Mouse (Mus musculus): ENCODE results near the gene Pfpl.

Gene Pfpl

GRCm38 (mm10) chr19:12427605-12428004 is at the start of gene Pfpl:
Pfpl (plus strand) TSS chr19:12427905.
- no peak for DNase-seq (ENCODE audit: low spot score)

GRCm38 (mm10) chr19:12386979-12387378 is 40.7 kb upstream of the Pfpl start, which contains the start of gene Olfr1440:
Olfr1440 (plus strand) TSS chr19:12387279.
- DNase-seq (ENCODE audit: low spot score) = no peak

GRCm38 (mm10) chr19:12413737-12414136 is 14.0 kb upstream of the Pfpl start:
- DNase-seq (ENCODE audit: low spot score) = no peak

GRCm38 (mm10) chr19:12417361-12417760 is 10.3 kb upstream of the Pfpl start, which contains the start of gene Olfr1441:
Olfr1441 (plus strand) TSS chr19:12417433.
- no peak for DNase-seq (ENCODE audit: low spot score)

GRCm38 (mm10) chr19:12418312-12418711 is 9.4 kb upstream of the Pfpl start:
- DNase-seq (ENCODE audit: low spot score) = no peak

GRCm38 (mm10) chr19:12420555-12420954 is 7.2 kb upstream of the Pfpl start:
- DNase-seq (ENCODE audit: low spot score) = no peak

- DNase-seq (ENCODE audit: low spot score) = no peak
Observed at GRCm38 (mm10) chr19:12421680-12422079, 6.0 kb upstream of the Pfpl start.

GRCm38 (mm10) chr19:12427101-12427500 is 604 bp upstream of the Pfpl start:
- no peak for DNase-seq (ENCODE audit: low spot score)

GRCm38 (mm10) chr19:12433033-12433432 is 5.3 kb downstream of the Pfpl start:
- DNase-seq (ENCODE audit: low spot score) = peak; percentile 65

- peak; percentile 28 for DNase-seq (ENCODE audit: low spot score)
Observed at GRCm38 (mm10) chr19:12435011-12435416, 7.3 kb downstream of the Pfpl start.

GRCm38 (mm10) chr19:12435750-12436524 is 8.2 kb downstream of the Pfpl start:
- no peak for DNase-seq (ENCODE audit: low spot score)

GRCm38 (mm10) chr19:12439581-12439980 is 11.9 kb downstream of the Pfpl start:
- DNase-seq (ENCODE audit: low spot score) = no peak

- DNase-seq (ENCODE audit: low spot score) = peak; percentile 43
Observed at GRCm38 (mm10) chr19:12440103-12440725, 12.5 kb downstream of the Pfpl start.

- no peak for DNase-seq (ENCODE audit: low spot score)
Observed at GRCm38 (mm10) chr19:12442560-12442959, 14.9 kb downstream of the Pfpl start.

- peak; percentile 39 for DNase-seq (ENCODE audit: low spot score)
Observed at GRCm38 (mm10) chr19:12445014-12445413, 17.3 kb downstream of the Pfpl start.

GRCm38 (mm10) chr19:12457401-12458066 is 29.8 kb downstream of the Pfpl start:
- no peak for DNase-seq (ENCODE audit: low spot score)

GRCm38 (mm10) chr19:12459516-12459915 is 31.8 kb downstream of the Pfpl start:
- no peak for DNase-seq (ENCODE audit: low spot score)

GRCm38 (mm10) chr19:12460282-12461249 is 32.9 kb downstream of the Pfpl start, which contains the start of gene Mpeg1:
Mpeg1 (plus strand) TSS chr19:12460779.
- no peak for DNase-seq (ENCODE audit: low spot score)

- DNase-seq (ENCODE audit: low spot score) = no peak
Observed at GRCm38 (mm10) chr19:12462851-12463721, 35.4 kb downstream of the Pfpl start.

- peak; percentile 82 for DNase-seq (ENCODE audit: low spot score)
Observed at GRCm38 (mm10) chr19:12463722-12464035, 36.0 kb downstream of the Pfpl start.

- DNase-seq (ENCODE audit: low spot score) = no peak
Observed at GRCm38 (mm10) chr19:12464127-12464526, 36.4 kb downstream of the Pfpl start.

Measured in lung, postnatal 25 days (tissue).